Mouse (Mus musculus): ENCODE data around the gene Crabp2. TPM values are rescaled to one million over a fixed set of nuclear protein-coding genes. Genes with fewer than 3 reads are reported as not detected.

Crabp2 gene
- polyA plus RNA-seq, 1 experiment from 2014 or later = 67.1 TPM

GRCm38 (mm10) chr3:87930078-87930795 lies 18.2 kb upstream of the Crabp2 start, which contains the start of the genes Isg20l2 and Rrnad1:
Gene Isg20l2, plus strand, starts transcription at chr3:87930314.
Gene Rrnad1, minus strand, starts transcription at chr3:87930717.
- WGBS = under 1% methylated on average over 70 of the region's 78 CpGs
- ATAC-seq = peak; percentile 97
- Histone ChIP-seq H3K9me3 (replicated peaks) (no peaks in the 10 kb centered on the region), H3K4me2 (peak within 1 kb of the TSS; percentile 78), H3K36me3 (ENCODE audit: poor library complexity, severe bottlenecking) (peaks cover 66% of the 10 kb centered on the region), H3K27ac (peak within 1 kb of the TSS; percentile 83), H3K9ac (peak within 1 kb of the TSS; percentile 86), H3K4me3 (peak within 1 kb of the TSS; percentile 82), H3K27me3 (no peaks in the 10 kb centered on the region), H3K4me1 (peaks cover 48% of the 10 kb centered on the region)

- no peak overlapping the region for H3K27ac ChIP-seq
- no peak overlapping the region for H3K9ac ChIP-seq
- H3K4me3 ChIP-seq = no peak overlapping the region
- 64% methylated on average over 5 of the region's 5 CpGs for WGBS
- no peaks in the 10 kb centered on the region for H3K9me3 ChIP-seq (replicated peaks)
- no peaks in the 10 kb centered on the region for H3K27me3 ChIP-seq
- H3K4me2 ChIP-seq = no peak overlapping the region
- peaks cover 74% of the 10 kb centered on the region for H3K36me3 ChIP-seq (ENCODE audit: poor library complexity, severe bottlenecking)
- H3K4me1 ChIP-seq = peaks cover 49% of the 10 kb centered on the region
- no peak for ATAC-seq
These were observed 14.4 kb upstream of the Crabp2 start for GRCm38 (mm10) chr3:87934026-87934425.

- Histone ChIP-seq H3K4me3 (no peak overlapping the region), H3K27me3 (no peaks in the 10 kb centered on the region), H3K4me2 (no peak overlapping the region), H3K9me3 (replicated peaks) (no peaks in the 10 kb centered on the region), H3K27ac (no peak overlapping the region), H3K4me1 (peaks cover 44% of the 10 kb centered on the region), H3K9ac (no peak overlapping the region), H3K36me3 (ENCODE audit: poor library complexity, severe bottlenecking) (peaks cover 79% of the 10 kb centered on the region)
- ATAC-seq = no peak
- WGBS = 73% methylated on average over 4 of the region's 4 CpGs
These were observed 14.0 kb upstream of the Crabp2 start for GRCm38 (mm10) chr3:87934501-87934900.

- no peaks in the 10 kb centered on the region for H3K27me3 ChIP-seq
- H3K27ac ChIP-seq = no peak overlapping the region
- H3K9ac ChIP-seq = no peak overlapping the region
- peaks cover 44% of the 10 kb centered on the region for H3K4me1 ChIP-seq
- no peak for ATAC-seq
- 85% methylated on average over 4 of the region's 4 CpGs for WGBS
- peaks cover 86% of the 10 kb centered on the region for H3K36me3 ChIP-seq (ENCODE audit: poor library complexity, severe bottlenecking)
- no peak overlapping the region for H3K4me2 ChIP-seq
- H3K4me3 ChIP-seq = no peak overlapping the region
- H3K9me3 ChIP-seq (replicated peaks) = no peaks in the 10 kb centered on the region
These were observed 13.3 kb upstream of the Crabp2 start for GRCm38 (mm10) chr3:87935201-87935600.

- Histone ChIP-seq H3K27me3 (no peaks in the 10 kb centered on the region), H3K9ac (peak overlapping the region; percentile 4; the same call in 1 of the 2 replicates), H3K27ac (no peak overlapping the region), H3K9me3 (replicated peaks) (no peaks in the 10 kb centered on the region), H3K4me3 (no peak overlapping the region), H3K4me1 (peaks cover 42% of the 10 kb centered on the region), H3K36me3 (ENCODE audit: poor library complexity, severe bottlenecking) (peaks cover 90% of the 10 kb centered on the region), H3K4me2 (0 out of 2 replicates have a peak overlapping the region, but pooled peaks have one; percentile 3)
- WGBS = 97% methylated on average over 2 of the region's 2 CpGs
- peak; percentile 51 for ATAC-seq
These were observed 12.7 kb upstream of the Crabp2 start for GRCm38 (mm10) chr3:87935776-87936175.

- Histone ChIP-seq H3K36me3 (ENCODE audit: poor library complexity, severe bottlenecking) (peaks cover 77% of the 10 kb centered on the region), H3K4me2 (no peak overlapping the region), H3K27me3 (no peaks in the 10 kb centered on the region), H3K9ac (no peak overlapping the region), H3K27ac (no peak overlapping the region), H3K9me3 (replicated peaks) (no peaks in the 10 kb centered on the region), H3K4me1 (peaks cover 18% of the 10 kb centered on the region), H3K4me3 (no peak overlapping the region)
- 65% methylated on average over 5 of the region's 5 CpGs for WGBS
- no peak for ATAC-seq
These were observed 7.9 kb upstream of the Crabp2 start for GRCm38 (mm10) chr3:87940611-87941010.

GRCm38 (mm10) chr3:87942471-87942870 lies 6.0 kb upstream of the Crabp2 start:
- no peak overlapping the region for H3K4me2 ChIP-seq
- no peak overlapping the region for H3K9ac ChIP-seq
- no peak for ATAC-seq
- H3K27ac ChIP-seq = no peak overlapping the region
- no peak overlapping the region for H3K4me3 ChIP-seq
- H3K27me3 ChIP-seq = no peaks in the 10 kb centered on the region
- 94% methylated on average over 2 of the region's 2 CpGs for WGBS
- H3K9me3 ChIP-seq (replicated peaks) = no peaks in the 10 kb centered on the region
- peaks cover 30% of the 10 kb centered on the region for H3K4me1 ChIP-seq
- peaks cover 61% of the 10 kb centered on the region for H3K36me3 ChIP-seq (ENCODE audit: poor library complexity, severe bottlenecking)

- ATAC-seq = no peak
These were observed 4.9 kb upstream of the Crabp2 start for GRCm38 (mm10) chr3:87943586-87943985.

GRCm38 (mm10) chr3:87944838-87945600 lies 3.4 kb upstream of the Crabp2 start:
- Histone ChIP-seq H3K36me3 (ENCODE audit: poor library complexity, severe bottlenecking) (peaks cover 36% of the 10 kb centered on the region), H3K4me3 (no peak overlapping the region), H3K4me1 (peaks cover 55% of the 10 kb centered on the region), H3K9ac (peak overlapping the region; percentile 48), H3K27me3 (0 out of 2 replicates have a peak, but pooled peaks cover 4% of the 10 kb centered on the region), H3K27ac (peak overlapping the region; percentile 54), H3K9me3 (replicated peaks) (no peaks in the 10 kb centered on the region), H3K4me2 (no peak overlapping the region)
- 6% methylated on average over 4 of the region's 4 CpGs for WGBS
- peak; percentile 64 for ATAC-seq

More at GRCm38 (mm10) chr3:87943586-87943985, 4.9 kb upstream of the Crabp2 start:
- Histone ChIP-seq H3K36me3 (ENCODE audit: poor library complexity, severe bottlenecking) (peaks cover 50% of the 10 kb centered on the region), H3K4me3 (no peak overlapping the region), H3K27me3 (no peaks in the 10 kb centered on the region), H3K27ac (no peak overlapping the region), H3K4me2 (no peak overlapping the region), H3K9ac (no peak overlapping the region), H3K9me3 (replicated peaks) (no peaks in the 10 kb centered on the region), H3K4me1 (peaks cover 41% of the 10 kb centered on the region)
- WGBS = 80% methylated on average over 7 of the region's 7 CpGs

GRCm38 (mm10) chr3:87945781-87946540 lies 2.5 kb upstream of the Crabp2 start:
- no peak; the same call in 1 of the 2 replicates for ATAC-seq
- no peak overlapping the region for H3K4me2 ChIP-seq
- 0 out of 2 replicates have a peak overlapping the region, but pooled peaks have one; percentile 21 for H3K9ac ChIP-seq
- no peak overlapping the region for H3K4me3 ChIP-seq
- H3K9me3 ChIP-seq (replicated peaks) = no peaks in the 10 kb centered on the region
- H3K36me3 ChIP-seq (ENCODE audit: poor library complexity, severe bottlenecking) = peaks cover 28% of the 10 kb centered on the region
- H3K27me3 ChIP-seq = 0 out of 2 replicates have a peak, but pooled peaks cover 4% of the 10 kb centered on the region
- 14% methylated on average over 12 of the region's 12 CpGs for WGBS
- H3K4me1 ChIP-seq = peaks cover 61% of the 10 kb centered on the region
- H3K27ac ChIP-seq = peak overlapping the region; percentile 48; the same call in 1 of the 2 replicates

GRCm38 (mm10) chr3:87946541-87946860 lies 2.0 kb upstream of the Crabp2 start:
- no peak for ATAC-seq
- peaks cover 22% of the 10 kb centered on the region for H3K36me3 ChIP-seq (ENCODE audit: poor library complexity, severe bottlenecking)
- H3K27me3 ChIP-seq = 0 out of 2 replicates have a peak, but pooled peaks cover 4% of the 10 kb centered on the region
- H3K4me1 ChIP-seq = peaks cover 61% of the 10 kb centered on the region
- 0 out of 2 replicates have a peak overlapping the region, but pooled peaks have one; percentile 69 for H3K4me2 ChIP-seq
- no peak overlapping the region for H3K4me3 ChIP-seq
- H3K27ac ChIP-seq = peak overlapping the region; percentile 48; the same call in 1 of the 2 replicates
- no peaks in the 10 kb centered on the region for H3K9me3 ChIP-seq (replicated peaks)
- WGBS = 44% methylated on average over 1 of the region's 1 CpGs
- H3K9ac ChIP-seq = 0 out of 2 replicates have a peak overlapping the region, but pooled peaks have one; percentile 18
